Mouse (Mus musculus) ES-Bruce4 (cell line): ENCODE measurements at regions not wholly inside any gene's neighbourhood (a gene's known extent, or its start where the extent isn't known, plus 50 kb on each side); places are given as distances from the start of the nearest gene placed in this dataset.

Experiments used
- H3K27ac ChIP-seq: 2 replicates; pipeline ENCODE4 v1.5.1; 2012; ENCODE audit warnings: low read length, inconsistent platforms; ENCODE audit not compliant: insufficient read depth
- H3K27me3 ChIP-seq: 2 replicates; pipeline ENCODE4 v1.6.1; 2012; ENCODE audit warnings: mild to moderate bottlenecking, low read length, inconsistent platforms; ENCODE audit not compliant: control insufficient read depth, poor library complexity, insufficient read depth, severe bottlenecking
- H3K36me3 ChIP-seq: 2 replicates; pipeline ENCODE4 v1.6.1; 2012; ENCODE audit warnings: inconsistent platforms, mild to moderate bottlenecking, low read length, moderate library complexity; ENCODE audit not compliant: control insufficient read depth, poor library complexity, insufficient read depth, severe bottlenecking
- H3K4me1 ChIP-seq: one replicate; pipeline ENCODE4 v1.8.1; 2011; ENCODE audit warnings: low read length; ENCODE audit not compliant: control insufficient read depth, insufficient read depth
- H3K4me3 ChIP-seq: 2 replicates; pipeline ENCODE4 v1.5.1; 2011; ENCODE audit warnings: low read depth, mild to moderate bottlenecking, low read length
- H3K9ac ChIP-seq: 2 replicates; pipeline ENCODE4 v1.6.1; 2012; ENCODE audit warnings: low read depth, mild to moderate bottlenecking, inconsistent platforms; ENCODE audit not compliant: poor library complexity, severe bottlenecking
- H3K9me3 ChIP-seq: replicated peaks from 2 replicates; pipeline ENCODE4 v1.6.1; 2012; ENCODE audit warnings: mild to moderate bottlenecking, low read length, inconsistent platforms; ENCODE audit not compliant: control insufficient read depth, poor library complexity, insufficient read depth, severe bottlenecking
- CTCF ChIP-seq: IDR thresholded peaks from one replicate; pipeline ENCODE4 v1.8.1; 2011; ENCODE audit warnings: low read depth, low read length
- EP300 ChIP-seq: IDR thresholded peaks from 2 replicates; pipeline ENCODE4 v1.6.1; 2011; ENCODE audit warnings: low read depth, low read length; ENCODE audit not compliant: insufficient read depth
- POLR2A ChIP-seq: IDR thresholded peaks from one replicate; pipeline ENCODE4 v1.8.1; 2011; ENCODE audit warnings: low read length; ENCODE audit not compliant: insufficient read depth

GRCm38 (mm10) chr1:193508271-193508670 lies 138.2 kb upstream of the Camk1g start:
- peaks cover 3% of the 10 kb centered on the region for H3K36me3 ChIP-seq
- peak overlapping the region; percentile 77 for H3K4me3 ChIP-seq
- TF ChIP-seq CTCF = no peak
- TF ChIP-seq EP300 = peak; percentile 68; the same call in 1 of the 2 replicates
- peak overlapping the region; percentile 97 for H3K27ac ChIP-seq
- peaks cover 15% of the 10 kb centered on the region for H3K4me1 ChIP-seq
- H3K9me3 ChIP-seq = no peaks in the 10 kb centered on the region
- H3K9ac ChIP-seq = peak overlapping the region; percentile 67
- H3K27me3 ChIP-seq = no peaks in the 10 kb centered on the region

DNA sequence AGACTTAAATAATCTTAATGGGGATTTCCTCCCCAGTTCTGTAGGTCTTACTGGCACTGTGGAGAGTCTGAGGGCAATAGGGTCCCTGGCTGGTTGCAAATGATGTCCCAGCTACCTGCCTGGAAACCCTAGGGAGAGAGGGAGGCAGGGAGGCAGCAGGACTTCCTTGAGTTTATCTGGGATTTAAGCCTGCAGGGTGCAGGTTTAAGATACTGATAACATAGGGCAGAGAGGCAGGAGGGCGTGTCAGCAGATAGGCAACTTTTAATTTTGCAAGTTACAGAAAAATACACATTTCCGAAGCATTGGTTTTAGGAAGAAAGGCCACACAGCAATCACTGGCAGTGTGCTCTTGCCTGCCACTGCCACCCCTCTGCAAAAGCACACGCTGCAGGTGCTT lies 136.9 kb upstream of the Camk1g start:
- TF ChIP-seq EP300 (no peak), CTCF (no peak), POLR2A (no peak)
- no peaks in the 10 kb centered on the region for H3K27me3 ChIP-seq
- H3K9me3 ChIP-seq = no peaks in the 10 kb centered on the region
- H3K27ac ChIP-seq = peak overlapping the region; percentile 97; the same call in 1 of the 2 replicates
- H3K9ac ChIP-seq = peak overlapping the region; percentile 42; the same call in 1 of the 2 replicates
- H3K4me1 ChIP-seq = peaks cover 15% of the 10 kb centered on the region
- H3K4me3 ChIP-seq = peak overlapping the region; percentile 17; the same call in 1 of the 2 replicates
- peaks cover 3% of the 10 kb centered on the region for H3K36me3 ChIP-seq

GRCm38 (mm10) chr1:193505381-193505780 lies 135.3 kb upstream of the Camk1g start:
- H3K27ac ChIP-seq = no peak overlapping the region
- peaks cover 10% of the 10 kb centered on the region for H3K4me1 ChIP-seq
- peaks cover 3% of the 10 kb centered on the region for H3K36me3 ChIP-seq
- no peak for TF ChIP-seq POLR2A
- no peak for TF ChIP-seq EP300
- TF ChIP-seq CTCF = no peak
- no peak overlapping the region for H3K4me3 ChIP-seq
- H3K9me3 ChIP-seq = no peaks in the 10 kb centered on the region
- H3K27me3 ChIP-seq = no peaks in the 10 kb centered on the region
- H3K9ac ChIP-seq = no peak overlapping the region

DNA sequence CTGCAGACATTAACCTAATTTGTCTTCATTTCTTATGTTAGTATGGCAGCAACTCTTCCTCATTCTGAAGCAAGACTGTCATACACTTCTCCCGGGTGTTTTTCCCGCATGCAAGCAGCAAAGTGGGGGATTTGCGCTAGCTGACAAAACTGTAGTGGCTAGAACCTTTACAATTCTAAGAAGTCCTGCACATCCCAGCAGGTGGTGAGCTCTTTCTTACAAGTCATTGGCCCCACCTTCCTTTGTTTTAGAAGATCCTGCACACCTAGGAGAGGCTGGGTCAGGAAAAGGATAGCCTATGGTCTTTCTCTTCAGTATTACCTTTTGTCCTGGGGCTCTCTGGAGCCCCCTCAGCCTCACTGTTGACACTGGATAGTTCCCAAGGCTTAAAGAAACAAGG lies 134.5 kb upstream of the Camk1g start:
- H3K4me1 ChIP-seq = peaks cover 9% of the 10 kb centered on the region
- H3K4me3 ChIP-seq = no peak overlapping the region
- TF ChIP-seq EP300 = peak; percentile 69; the same call in 1 of the 2 replicates
- no peak for TF ChIP-seq CTCF
- no peaks in the 10 kb centered on the region for H3K9me3 ChIP-seq
- peak overlapping the region; percentile 92 for H3K27ac ChIP-seq
- no peaks in the 10 kb centered on the region for H3K27me3 ChIP-seq
- H3K36me3 ChIP-seq = peaks cover 3% of the 10 kb centered on the region
- H3K9ac ChIP-seq = no peak overlapping the region

GRCm38 (mm10) chr1:193503624-193504325 lies 133.7 kb upstream of the Camk1g start:
- H3K4me1 ChIP-seq = peaks cover 9% of the 10 kb centered on the region
- H3K36me3 ChIP-seq = peaks cover 3% of the 10 kb centered on the region
- H3K9ac ChIP-seq = no peak overlapping the region
- no peaks in the 10 kb centered on the region for H3K27me3 ChIP-seq
- H3K9me3 ChIP-seq = no peaks in the 10 kb centered on the region
- peak; percentile 21 for TF ChIP-seq CTCF
- no peak for TF ChIP-seq EP300
- TF ChIP-seq POLR2A = no peak
- no peak overlapping the region for H3K4me3 ChIP-seq
- H3K27ac ChIP-seq = peak overlapping the region; percentile 92

GRCm38 (mm10) chr1:193496265-193497183 lies 126.4 kb upstream of the Camk1g start:
- Histone ChIP-seq H3K9me3 (no peaks in the 10 kb centered on the region), H3K4me3 (no peak overlapping the region), H3K36me3 (no peaks in the 10 kb centered on the region), H3K9ac (no peak overlapping the region), H3K4me1 (no peaks in the 10 kb centered on the region), H3K27me3 (no peaks in the 10 kb centered on the region), H3K27ac (no peak overlapping the region)
- TF ChIP-seq EP300 (no peak), POLR2A (no peak), CTCF (no peak)
